Mouse (Mus musculus) cerebellum, postnatal 10 days (tissue): ENCODE data around the gene Sowahb.

Experiments used
- DNase-seq, 2 experiments: peaks; one replicate each; pipeline ENCODE4 v3.0.0; 2021; ENCODE audit warnings: mixed read lengths in 2 of 2

Gene Sowahb

GRCm38 (mm10) chr5:93000774-93001757 lies 43.8 kb downstream of the Sowahb start:
- peak in 1 of 2 experiments; percentile 43 for DNase-seq

- no peak for DNase-seq
These were observed 44.8 kb downstream of the Sowahb start for GRCm38 (mm10) chr5:93000060-93000459.

- DNase-seq: no peak
These were observed 46.3 kb downstream of the Sowahb start for GRCm38 (mm10) chr5:92998494-92999016.

- DNase-seq: no peak
These were observed 47.2 kb downstream of the Sowahb start for GRCm38 (mm10) chr5:92997428-92998120.

- DNase-seq: no peak
These were observed 50.0 kb downstream of the Sowahb start for GRCm38 (mm10) chr5:92994861-92995260.

GRCm38 (mm10) chr5:92994309-92994708 lies 50.5 kb downstream of the Sowahb start:
- no peak for DNase-seq

- DNase-seq: no peak
These were observed 52.7 kb downstream of the Sowahb start for GRCm38 (mm10) chr5:92992106-92992505.
